Mouse (Mus musculus) urinary bladder, adult 2 months (tissue): ENCODE results near the gene Gm17349. TPM values are rescaled to one million over a fixed set of nuclear protein-coding genes. Genes with fewer than 3 reads are reported as not detected.
A peak's percentile ranks its signal among the peaks of the same experiment; 100 is the strongest.

Experiments
- DNase-seq: peaks from one replicate; pipeline ENCODE4 v3.0.0; 2022; ENCODE audit warnings: low spot score
- polyA plus RNA-seq: library from polyadenylated mRNA; depleted of rRNA; stranded (reverse); fragments of >200 nt; gene quantifications from 2 replicates; pipeline ENCODE4 v1.2.3, GENCODE M21; 2012

The Gm17349 gene
- polyA plus RNA-seq, 1 experiment: 0.52 TPM

- DNase-seq: no peak
Observed at GRCm38 (mm10) chr15:99699715-99700114, 5.6 kb downstream of the Gm17349 start.

- DNase-seq: no peak
Observed at GRCm38 (mm10) chr15:99698533-99699085, 6.7 kb downstream of the Gm17349 start.

GRCm38 (mm10) chr15:99697309-99697708 lies 8.0 kb downstream of the Gm17349 start:
- no peak for DNase-seq

- no peak for DNase-seq
Observed at GRCm38 (mm10) chr15:99691976-99692375, 13.3 kb downstream of the Gm17349 start.

GRCm38 (mm10) chr15:99690924-99691323 lies 14.4 kb downstream of the Gm17349 start:
- no peak for DNase-seq

- DNase-seq: no peak
Observed at GRCm38 (mm10) chr15:99688712-99689111, 16.6 kb downstream of the Gm17349 start.

- no peak for DNase-seq
Observed at GRCm38 (mm10) chr15:99684156-99684555, 21.1 kb downstream of the Gm17349 start.

GRCm38 (mm10) chr15:99682880-99683279 lies 22.4 kb downstream of the Gm17349 start:
- DNase-seq: no peak

- DNase-seq: no peak
Observed at GRCm38 (mm10) chr15:99679008-99679407, 26.3 kb downstream of the Gm17349 start.

GRCm38 (mm10) chr15:99678063-99678800 lies 27.1 kb downstream of the Gm17349 start:
- DNase-seq: no peak

GRCm38 (mm10) chr15:99677089-99677488 lies 28.2 kb downstream of the Gm17349 start:
- DNase-seq: no peak

GRCm38 (mm10) chr15:99674866-99675265 lies 30.4 kb downstream of the Gm17349 start:
- no peak for DNase-seq

GRCm38 (mm10) chr15:99671783-99672182 lies 33.5 kb downstream of the Gm17349 start:
- DNase-seq: no peak

- no peak for DNase-seq
Observed at GRCm38 (mm10) chr15:99670964-99671670, 34.2 kb downstream of the Gm17349 start.

- DNase-seq: peak; percentile 53
Observed at GRCm38 (mm10) chr15:99670154-99670821, 35.0 kb downstream of the Gm17349 start, which contains the start of gene Asic1. TSS of gene Asic1 (plus strand) at chr15:99670368.

GRCm38 (mm10) chr15:99669392-99669791 lies 35.9 kb downstream of the Gm17349 start:
- no peak for DNase-seq

GRCm38 (mm10) chr15:99668881-99669280 lies 36.4 kb downstream of the Gm17349 start:
- peak; percentile 46 for DNase-seq

- no peak for DNase-seq
Observed at GRCm38 (mm10) chr15:99667544-99667943, 37.7 kb downstream of the Gm17349 start.

- DNase-seq: peak; percentile 33
Observed at GRCm38 (mm10) chr15:99664600-99665451, 40.5 kb downstream of the Gm17349 start.

GRCm38 (mm10) chr15:99663964-99664599 lies 41.2 kb downstream of the Gm17349 start:
- no peak for DNase-seq

GRCm38 (mm10) chr15:99662371-99662770 lies 42.9 kb downstream of the Gm17349 start:
- DNase-seq: no peak
